Mouse (Mus musculus): ENCODE results near the gene Eps8l3. TPM values are rescaled to one million over a fixed set of nuclear protein-coding genes. Genes with fewer than 3 reads are reported as not detected.

The Eps8l3 gene
- total RNA-seq, 2 experiments from 2014 or later: not detected

DNA sequence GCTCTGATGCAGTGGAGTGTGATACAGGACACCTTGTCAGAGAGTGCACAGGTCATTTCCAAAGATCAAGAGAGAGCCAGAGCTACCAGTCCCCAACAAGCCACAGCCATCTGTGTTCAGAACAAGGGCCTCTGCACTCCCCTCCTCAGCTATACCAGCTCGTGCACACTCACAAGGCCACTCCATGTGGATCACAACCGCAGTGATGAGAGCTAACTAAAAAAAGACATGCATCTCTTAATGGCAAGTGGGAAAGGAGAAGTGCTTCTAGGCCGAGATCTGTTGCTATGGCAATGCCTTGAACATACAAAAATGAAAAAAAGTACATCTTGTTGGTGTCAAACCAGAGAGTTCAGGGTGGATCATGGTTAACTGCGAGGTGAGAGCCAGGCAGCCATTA is 62.8 kb downstream of the Eps8l3 start:
- intact Hi-C loops (cut with DNase I): no loop called here
- DNase-seq: no peak

DNA sequence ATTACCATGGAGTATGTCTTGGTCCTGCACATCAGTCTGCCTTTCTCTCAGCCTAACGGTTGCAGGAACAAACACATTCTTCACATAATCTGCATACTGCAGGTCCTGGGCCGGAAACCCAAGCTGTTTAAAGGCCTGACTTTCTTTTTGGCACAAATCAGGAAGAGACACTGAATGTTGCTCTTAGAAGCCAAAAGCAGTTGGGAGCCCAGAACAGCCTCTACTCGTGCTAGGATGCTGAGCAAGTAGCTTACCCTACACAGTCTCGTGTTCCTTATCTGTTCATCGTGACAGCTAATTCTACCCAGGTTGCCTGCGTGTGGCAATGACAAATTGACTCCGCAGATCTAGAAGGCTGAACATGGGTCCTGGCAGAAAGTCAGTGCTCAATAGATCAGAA is 63.5 kb downstream of the Eps8l3 start:
- intact Hi-C loops (cut with DNase I): no loop called here
- DNase-seq: no peak

- DNase-seq: peak; percentile 30
- intact Hi-C loops (cut with DNase I): no loop called here
Observed at GRCm38 (mm10) chr3:107941261-107941660, 64.2 kb downstream of the Eps8l3 start.

Other genes with a start within 250 kb of the Eps8l3 start
- gene Gm10961, start 245.9 kb upstream of the Eps8l3 start, total RNA-seq (2021): not detected
- 100 to 1,000 TPM; 114 to 120 TPM for gene Strip1, start 245.5 kb upstream of the Eps8l3 start, total RNA-seq (2021)
- gene Ahcyl1, start 180.7 kb upstream of the Eps8l3 start, total RNA-seq (2021): 100 to 1,000 TPM; 185 to 200 TPM
- 10 to 100 TPM; 10.6 to 11.6 TPM for gene Csf1, start 116.8 kb upstream of the Eps8l3 start, total RNA-seq (2021)
- gene Gstm5, start 18.6 kb downstream of the Eps8l3 start, total RNA-seq (2021): 10 to 100 TPM; 80.6 to 81.3 TPM
- 10 to 100 TPM; 29.3 to 29.7 TPM for gene Gstm7, start 54.6 kb downstream of the Eps8l3 start, total RNA-seq (2021)
- gene Gstm6, start 66.5 kb downstream of the Eps8l3 start, total RNA-seq (2021): 1 to 10 TPM; 4.9 to 5.3 TPM
- gene Gstm3, start 92.1 kb downstream of the Eps8l3 start, total RNA-seq (2021): not detected
- gene Gstm2, start 109.2 kb downstream of the Eps8l3 start, total RNA-seq (2021): 1 to 10 TPM; 3.2 to 3.8 TPM
- 10 to 100 TPM; 60.4 to 75.2 TPM for gene Gstm1, start 140.7 kb downstream of the Eps8l3 start, total RNA-seq (2021)
- gene Gstm4, start 167.7 kb downstream of the Eps8l3 start, total RNA-seq (2021): 10 to 100 TPM; 10.3 to 10.9 TPM
- gene Ampd2, start 209.4 kb downstream of the Eps8l3 start, total RNA-seq (2021): 10 to 100 TPM; 65.3 to 75.4 TPM
- gene Gnat2, start 215.6 kb downstream of the Eps8l3 start, total RNA-seq (2021): under 1 TPM in 1 of 2 experiments, not detected in 1; 0.44 TPM

Measured in left cerebral cortex, postnatal 4 days (tissue).